Comparison of ENCODE assay signal across 8 mouse cellular contexts in genomic region chr14:20793758-20794531, GRCm38 (mm10). TPM values are rescaled to one million over a fixed set of nuclear protein-coding genes. Genes with fewer than 3 reads are reported as not detected.
DNase-seq lines count a peak whose midpoint lies in the region; TF ChIP-seq lines count a peak whose summit lies in the region.

Camk2g (minus strand) TSS chr14:20794088.

- DNase-seq in left cerebral cortex, adult 2 months (ENCODE audit: extremely low spot score in 1 of 2, low spot score in 2 of 2), result peak; percentile 67 to 78
- no peak for DNase-seq in left cerebral cortex, adult 9 months (ENCODE audit: low spot score in 2 of 2)
- DNase-seq in embryo, embryonic 11.5 days (ENCODE audit: low read depth, low spot score), result peak; percentile 58
- DNase-seq in heart, adult 11 months, result peak; percentile 99
- DNase-seq in kidney, adult 18-20 months, result peak; percentile 89
- peak; percentile 91 for DNase-seq in liver
- DNase-seq in monocyte, adult 2 months (ENCODE audit: low read depth in 1 of 2, low spot score in 2 of 2), result peak; percentile 36 to 60
- peak; percentile 63 to 70 for DNase-seq in spleen, postnatal 14 days (ENCODE audit: low spot score in 2 of 2)

- intact Hi-C loops in left cerebral cortex, adult 2 months (cut with DNase I), result no loop called here

- peak; percentile 17; the same call in 1 of the 2 replicates for TF ChIP-seq CTCF in left cerebral cortex, adult 2 months (IDR thresholded peaks at IDR 0.05)

- H3K27ac ChIP-seq in left cerebral cortex, adult 2 months, result peak within 1 kb of the TSS; percentile 91

- peak within 1 kb of the TSS; percentile 94 for H3K4me3 ChIP-seq in left cerebral cortex, adult 2 months

RNA-seq across cellular contexts. Expression of gene Camk2g, which starts in this region (rescaled TPM):
- total RNA-seq in left cerebral cortex, adult 2 months (2021), result 100 to 1,000 TPM; 328 to 345 TPM

Comparison
In these comparisons a context has a peak if more than half of its experiments do, and no peak if none do; other contexts are left out.
1. DNase-seq: peak in left cerebral cortex, adult 2 months (2 of 2), embryo, embryonic 11.5 days (single experiment), heart, adult 11 months (single experiment), kidney, adult 18-20 months (single experiment), liver (single experiment), monocyte, adult 2 months (2 of 2) and spleen, postnatal 14 days (2 of 2); none in left cerebral cortex, adult 9 months (0 of 2).